Mouse (Mus musculus) lung, postnatal 0 days (tissue): ENCODE measurements around the gene Klhdc8a. TPM values are rescaled to one million over a fixed set of nuclear protein-coding genes. Genes with fewer than 3 reads are reported as not detected.

Experiments
- ATAC-seq: fragments of 200-750 bp; cut with Nextera tagmentation; 2 replicates; pipeline ENCODE4 v1.8.0; 2017; ENCODE audit warnings: moderate library complexity
- DNase-seq: peaks from one replicate; pipeline ENCODE4 v3.0.0-alpha.2; 2016; ENCODE audit warnings: low spot score
- H3K27ac ChIP-seq: fragments of 300-500 bp; sonication (generic); 2 replicates; pipeline ENCODE4 v1.5.1; 2014; ENCODE audit warnings: antibody characterized with exemption, mild to moderate bottlenecking, low read length, mixed read lengths
- H3K27me3 ChIP-seq: fragments of 300-500 bp; sonication (generic); replicated peaks from 2 replicates; pipeline ENCODE4 v1.6.1; 2014; ENCODE audit warnings: low read length, mixed read lengths; ENCODE audit not compliant: insufficient read depth
- H3K36me3 ChIP-seq: fragments of 300-500 bp; sonication (generic); 2 replicates; pipeline ENCODE4 v1.6.1; 2014; ENCODE audit warnings: low read length, mixed read lengths; ENCODE audit not compliant: insufficient read depth
- H3K4me1 ChIP-seq: fragments of 300-500 bp; sonication (generic); 2 replicates; pipeline ENCODE4 v1.6.1; 2014; ENCODE audit warnings: antibody characterized with exemption, low read depth, low read length, mixed read lengths; ENCODE audit not compliant: insufficient read depth
- H3K4me2 ChIP-seq: fragments of 300-500 bp; sonication (generic); replicated peaks from 2 replicates; pipeline ENCODE4 v1.6.1; 2014; ENCODE audit warnings: low read depth, mild to moderate bottlenecking, low read length, moderate library complexity, mixed read lengths
- H3K4me3 ChIP-seq: fragments of 300-500 bp; sonication (generic); 2 replicates; pipeline ENCODE4 v1.5.1; 2014; ENCODE audit warnings: low read depth, low read length
- H3K9ac ChIP-seq: fragments of 300-500 bp; sonication (generic); replicated peaks from 2 replicates; pipeline ENCODE4 v1.6.1; 2014; ENCODE audit warnings: low read depth, mild to moderate bottlenecking
- H3K9me3 ChIP-seq: fragments of 300-500 bp; sonication (generic); 2 replicates; pipeline ENCODE4 v1.6.1; 2016; ENCODE audit warnings: low read length, mixed read lengths
- CTCF ChIP-seq: IDR thresholded peaks from 2 replicates; pipeline ENCODE4 v1.5.1; 2016; ENCODE audit warnings: antibody characterized with exemption, mild to moderate bottlenecking
- EP300 ChIP-seq: IDR thresholded peaks from 2 replicates; pipeline ENCODE4 v1.6.1; 2016; ENCODE audit warnings: antibody characterized with exemption, mild to moderate bottlenecking, control low read depth
- WGBS: fragments of 180-500 bp; shearing (Covaris S2); extraction: QIAGEN DNeasy Blood & Tissue Kit; methylation state at CpG from one replicate; pipeline ENCODE4 v1.1.7; 2014; 5-methylcytosine and 5-hydroxymethylcytosine counted together
- polyA plus RNA-seq: library from polyadenylated mRNA; unstranded; fragments of >200 nt; fragmentation: Nextera tagmentation; extraction: Ambion mirVana; gene quantifications from 2 replicates; pipeline ENCODE4 v1.2.1, GENCODE M21; 2015

Klhdc8a gene
- polyA plus RNA-seq, 1 experiment from 2014 or later, result 4.4 TPM

DNA sequence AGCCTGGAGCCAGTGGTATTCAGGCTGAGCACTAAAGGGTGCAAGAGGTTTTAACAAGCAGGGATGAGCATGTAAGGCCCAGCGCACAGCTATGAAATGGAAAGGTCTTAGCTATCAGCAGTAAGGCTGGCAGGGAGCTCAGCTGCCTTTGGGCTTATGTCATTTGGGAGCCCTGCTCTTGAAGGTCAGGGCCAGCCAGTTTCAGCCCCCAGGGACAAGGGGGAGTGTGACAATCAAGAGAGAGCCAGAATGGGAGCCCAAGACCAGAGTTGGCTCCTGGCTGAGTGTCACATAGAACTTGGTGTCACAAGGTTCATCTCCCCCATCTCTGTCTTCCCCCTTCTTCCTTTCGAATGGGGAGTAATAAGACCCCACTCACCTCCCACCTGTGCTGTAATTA, 11.0 kb upstream of the Klhdc8a start:
- Histone ChIP-seq H3K9ac (no peak overlapping the region), H3K36me3 (no peaks in the 10 kb centered on the region), H3K27ac (no peak overlapping the region), H3K27me3 (no peaks in the 10 kb centered on the region), H3K9me3 (no peaks in the 10 kb centered on the region), H3K4me2 (no peak overlapping the region), H3K4me1 (peaks cover 12% of the 10 kb centered on the region; the same call in 1 of the 2 replicates), H3K4me3 (no peak overlapping the region)
- DNase-seq, result no peak
- no peak for ATAC-seq
- TF ChIP-seq CTCF (no peak), EP300 (no peak)
- WGBS, result 74% methylated on average over 2 of the region's 2 CpGs

DNA sequence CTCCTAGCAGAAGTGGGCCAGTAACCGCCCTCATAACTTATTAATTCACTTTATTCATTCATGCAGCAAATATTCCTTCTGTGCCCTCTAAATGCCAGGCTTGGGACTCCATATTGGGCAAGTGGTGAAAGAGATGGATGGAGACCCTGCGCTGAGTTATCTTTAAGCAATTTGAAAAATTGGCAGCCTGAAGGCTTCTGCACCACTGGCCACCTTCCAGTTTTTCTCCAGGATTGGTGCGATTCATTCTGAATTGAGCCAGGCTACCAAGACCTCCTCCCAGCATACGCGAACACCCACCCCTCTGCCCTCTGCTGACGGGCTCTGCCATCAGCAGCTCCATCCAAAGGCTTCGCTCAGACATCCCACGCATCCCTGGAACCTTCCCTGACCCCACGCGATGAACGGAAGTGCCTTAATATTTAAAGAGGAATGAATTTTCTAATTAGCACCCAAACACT, 10.4 kb upstream of the Klhdc8a start:
- no peak overlapping the region for H3K27ac ChIP-seq
- TF ChIP-seq EP300 (no peak), CTCF (peak; percentile 58)
- no peak for ATAC-seq
- peaks cover 15% of the 10 kb centered on the region; the same call in 1 of the 2 replicates for H3K4me1 ChIP-seq
- H3K4me3 ChIP-seq, result no peak overlapping the region
- no peaks in the 10 kb centered on the region for H3K9me3 ChIP-seq
- no peak overlapping the region for H3K4me2 ChIP-seq
- no peak overlapping the region for H3K9ac ChIP-seq
- H3K36me3 ChIP-seq, result no peaks in the 10 kb centered on the region
- 33% methylated on average over 11 of the region's 11 CpGs for WGBS
- no peaks in the 10 kb centered on the region for H3K27me3 ChIP-seq
- peak; percentile 42 for DNase-seq

DNA sequence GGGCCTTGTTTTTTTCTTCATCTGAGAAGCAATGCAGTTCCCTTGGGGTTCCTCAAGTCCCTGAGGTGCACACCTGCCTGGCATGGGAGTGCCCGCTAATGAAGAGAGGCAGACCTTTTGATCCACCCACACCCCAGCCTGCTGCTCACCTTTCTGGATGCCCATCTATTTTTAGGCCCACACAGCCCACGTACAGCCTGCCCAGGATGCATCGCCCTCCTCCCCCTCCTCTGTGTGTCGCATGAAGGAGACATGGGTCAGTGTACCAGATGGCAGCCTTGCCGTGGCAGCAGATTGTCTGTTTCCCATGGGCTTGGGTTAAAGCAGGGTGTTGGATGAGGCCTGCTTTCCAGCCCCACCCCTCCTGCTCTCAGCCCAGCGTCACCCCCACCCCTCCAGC, 8.5 kb upstream of the Klhdc8a start:
- Histone ChIP-seq H3K4me1 (peaks cover 15% of the 10 kb centered on the region; the same call in 1 of the 2 replicates), H3K27ac (no peak overlapping the region), H3K36me3 (no peaks in the 10 kb centered on the region), H3K4me3 (no peak overlapping the region), H3K9ac (no peak overlapping the region), H3K4me2 (no peak overlapping the region), H3K27me3 (no peaks in the 10 kb centered on the region), H3K9me3 (no peaks in the 10 kb centered on the region)
- 74% methylated on average over 6 of the region's 6 CpGs for WGBS
- DNase-seq (peak; percentile 10), ATAC-seq (no peak)
- TF ChIP-seq EP300 (no peak), CTCF (no peak)

DNA sequence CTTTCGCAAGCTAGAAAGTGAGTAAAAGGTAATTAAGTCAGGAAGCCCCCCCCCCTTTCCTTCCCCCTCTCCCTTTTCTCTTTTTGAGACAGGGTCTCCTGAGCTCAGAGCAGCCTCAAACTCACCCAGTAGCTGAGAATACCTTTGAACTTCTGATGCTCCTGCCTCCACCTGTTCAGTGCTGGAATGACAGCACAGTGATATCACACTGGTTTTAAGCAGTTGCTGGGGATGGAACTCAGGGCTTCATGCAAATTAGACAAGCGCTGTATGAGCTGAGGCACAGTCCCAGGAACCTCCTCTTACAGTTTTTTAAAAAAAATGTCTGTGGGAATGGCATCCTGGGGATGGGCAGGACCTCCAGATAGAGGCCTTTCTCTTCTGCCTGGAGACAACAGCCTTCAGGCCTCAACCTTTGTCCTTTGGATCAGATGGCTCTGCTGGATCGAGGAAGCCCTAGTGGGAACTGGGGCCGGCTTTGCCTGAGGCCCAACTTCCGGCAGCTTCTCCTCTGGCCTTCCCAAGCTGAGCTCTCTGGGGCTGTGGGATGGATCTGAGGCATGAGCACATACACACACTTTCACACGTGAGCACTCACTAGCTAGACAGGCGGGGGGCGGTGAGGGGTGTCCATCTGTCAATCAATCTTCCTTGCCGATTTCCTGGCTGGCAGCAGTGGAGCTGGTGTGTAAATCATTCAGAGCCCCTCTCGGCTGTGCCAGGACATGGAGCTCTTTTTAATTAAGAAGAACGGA, 7.3 kb upstream of the Klhdc8a start:
- ATAC-seq (no peak), DNase-seq (no peak)
- peak overlapping the region; percentile 86; the same call in 1 of the 2 replicates for H3K27ac ChIP-seq

GRCm38 (mm10) chr1:132291706-132292105, 6.7 kb upstream of the Klhdc8a start:
- peaks cover 21% of the 10 kb centered on the region; the same call in 1 of the 2 replicates for H3K4me1 ChIP-seq
- H3K36me3 ChIP-seq, result no peaks in the 10 kb centered on the region
- TF ChIP-seq CTCF (no peak), EP300 (no peak)
- no peak overlapping the region for H3K4me2 ChIP-seq
- WGBS, result 25% methylated on average over 4 of the region's 4 CpGs
- DNase-seq (no peak), ATAC-seq (no peak)
- peak overlapping the region; percentile 86 for H3K27ac ChIP-seq
- H3K9me3 ChIP-seq, result no peaks in the 10 kb centered on the region
- H3K9ac ChIP-seq, result no peak overlapping the region
- no peaks in the 10 kb centered on the region for H3K27me3 ChIP-seq
- no peak overlapping the region for H3K4me3 ChIP-seq

More for the DNA sequence above, 7.3 kb upstream of the Klhdc8a start:
- no peaks in the 10 kb centered on the region for H3K36me3 ChIP-seq
- H3K4me2 ChIP-seq, result no peak overlapping the region
- H3K27me3 ChIP-seq, result no peaks in the 10 kb centered on the region
- H3K9ac ChIP-seq, result no peak overlapping the region
- TF ChIP-seq EP300 (no peak), CTCF (0 out of 2 replicates have a peak, but pooled peaks have one; percentile 18)
- peaks cover 20% of the 10 kb centered on the region; the same call in 1 of the 2 replicates for H3K4me1 ChIP-seq
- H3K4me3 ChIP-seq, result no peak overlapping the region
- WGBS, result 53% methylated on average over 11 of the region's 11 CpGs
- H3K9me3 ChIP-seq, result no peaks in the 10 kb centered on the region

DNA sequence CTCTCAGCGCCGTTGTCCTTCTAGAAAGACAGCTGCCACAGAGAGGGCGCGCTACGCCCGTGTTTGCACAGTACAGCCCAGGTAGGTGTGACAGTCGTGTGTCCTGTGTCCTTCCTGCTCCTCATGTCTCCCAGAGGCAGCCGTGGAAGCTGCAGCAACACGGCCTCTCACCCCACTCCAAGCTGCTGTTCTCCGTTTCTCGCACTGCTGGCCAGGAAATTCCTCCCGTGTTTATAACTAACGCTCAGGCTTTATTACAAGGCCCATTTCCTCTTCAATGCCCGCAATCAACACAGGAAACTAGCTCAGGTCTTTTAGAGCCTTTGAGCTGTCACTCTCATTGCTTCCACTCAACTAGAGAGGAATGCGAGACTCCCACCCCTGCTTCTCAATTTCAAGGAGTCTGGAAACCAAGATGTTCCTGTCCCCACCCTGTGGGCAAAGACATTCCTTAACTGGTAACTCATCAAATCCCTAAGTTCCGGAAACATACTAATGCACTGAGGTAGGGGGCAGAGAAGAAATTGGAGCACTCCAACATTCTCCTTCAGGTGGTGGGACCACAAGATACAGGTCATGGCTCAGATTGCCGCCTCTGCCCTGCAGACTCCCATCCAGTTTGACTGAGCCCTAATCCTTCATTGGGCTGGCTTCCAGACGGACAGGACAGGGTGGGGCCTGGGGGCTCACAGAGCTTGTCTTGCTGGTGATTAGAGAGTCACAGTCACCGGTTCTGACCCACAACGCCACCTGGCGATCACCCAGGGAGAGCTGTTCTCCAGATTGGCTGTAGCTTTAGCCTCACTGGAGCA, 5.9 kb upstream of the Klhdc8a start:
- peak; percentile 70 for ATAC-seq

More for the DNA sequence above, 5.9 kb upstream of the Klhdc8a start:
- TF ChIP-seq CTCF (peak; percentile 71), EP300 (peak; percentile 97)
- 16% methylated on average over 21 of the region's 21 CpGs for WGBS
- Histone ChIP-seq H3K27me3 (no peaks in the 10 kb centered on the region), H3K9ac (no peak overlapping the region), H3K9me3 (no peaks in the 10 kb centered on the region), H3K4me1 (peaks cover 21% of the 10 kb centered on the region; the same call in 1 of the 2 replicates), H3K36me3 (no peaks in the 10 kb centered on the region), H3K4me2 (peak overlapping the region; percentile 25; the same call in 1 of the 2 replicates), H3K4me3 (no peak overlapping the region), H3K27ac (peak overlapping the region; percentile 86)
- DNase-seq, result peak; percentile 83
